Mouse (Mus musculus) hindbrain, embryonic 14.5 days (tissue): Measurements from ENCODE around the gene Crmp1. TPM values are rescaled to one million over a fixed set of nuclear protein-coding genes. Genes with fewer than 3 reads are reported as not detected.

ENCODE experiments used
- ATAC-seq: fragments of 200-750 bp; cut with Nextera tagmentation; 2 replicates; pipeline ENCODE4 v1.8.0; 2017; ENCODE audit warnings: moderate number of reproducible peaks, mild to moderate bottlenecking, moderate TSS enrichment, moderate library complexity; ENCODE audit not compliant: low FRiP score
- DNase-seq: peaks from one replicate; pipeline ENCODE4 v3.0.0-alpha.2; 2015; ENCODE audit warnings: low spot score
- H3K27ac ChIP-seq: fragments of 300-500 bp; sonication (generic); 2 replicates; pipeline ENCODE4 v1.5.1; 2014; ENCODE audit warnings: mild to moderate bottlenecking, moderate library complexity
- H3K27me3 ChIP-seq: fragments of 300-500 bp; sonication (generic); 2 replicates; pipeline ENCODE4 v1.6.1; 2014; ENCODE audit warnings: mild to moderate bottlenecking, low read length, mixed read lengths; ENCODE audit not compliant: control insufficient read depth, insufficient read depth
- H3K36me3 ChIP-seq: fragments of 300-500 bp; sonication (generic); replicated peaks from 2 replicates; pipeline ENCODE4 v1.6.1; 2014; ENCODE audit not compliant: control insufficient read depth, insufficient read depth
- H3K4me1 ChIP-seq: fragments of 300-500 bp; sonication (generic); replicated peaks from 2 replicates; pipeline ENCODE4 v1.6.1; 2014; ENCODE audit warnings: antibody characterized with exemption, low read length, mixed read lengths; ENCODE audit not compliant: control insufficient read depth, insufficient read depth
- H3K4me2 ChIP-seq: fragments of 300-500 bp; sonication (generic); replicated peaks from 2 replicates; pipeline ENCODE4 v1.6.1; 2014; ENCODE audit warnings: mild to moderate bottlenecking, moderate library complexity
- H3K4me3 ChIP-seq: fragments of 300-500 bp; sonication (generic); replicated peaks from 2 replicates; pipeline ENCODE4 v1.5.1; 2014; ENCODE audit warnings: mild to moderate bottlenecking, low read length
- H3K9ac ChIP-seq: fragments of 300-500 bp; sonication (generic); 2 replicates; pipeline ENCODE4 v1.6.1; 2014
- H3K9me3 ChIP-seq: fragments of 300-500 bp; sonication (generic); 2 replicates; pipeline ENCODE4 v1.6.1; 2016; ENCODE audit warnings: low read length; ENCODE audit not compliant: control insufficient read depth
- WGBS: fragments of 180-500 bp; shearing (Covaris S2); extraction: QIAGEN DNeasy Blood & Tissue Kit; methylation state at CpG from one replicate; pipeline ENCODE4 v1.1.7; 2014; 5-methylcytosine and 5-hydroxymethylcytosine counted together
- polyA plus RNA-seq: library from polyadenylated mRNA; unstranded; fragments of >200 nt; fragmentation: Nextera tagmentation; extraction: Ambion mirVana; gene quantifications from 2 replicates; pipeline ENCODE4 v1.2.1, GENCODE M21; 2014

The Crmp1 gene
- polyA plus RNA-seq: 907 and 1,000 TPM in 2 replicates

DNA sequence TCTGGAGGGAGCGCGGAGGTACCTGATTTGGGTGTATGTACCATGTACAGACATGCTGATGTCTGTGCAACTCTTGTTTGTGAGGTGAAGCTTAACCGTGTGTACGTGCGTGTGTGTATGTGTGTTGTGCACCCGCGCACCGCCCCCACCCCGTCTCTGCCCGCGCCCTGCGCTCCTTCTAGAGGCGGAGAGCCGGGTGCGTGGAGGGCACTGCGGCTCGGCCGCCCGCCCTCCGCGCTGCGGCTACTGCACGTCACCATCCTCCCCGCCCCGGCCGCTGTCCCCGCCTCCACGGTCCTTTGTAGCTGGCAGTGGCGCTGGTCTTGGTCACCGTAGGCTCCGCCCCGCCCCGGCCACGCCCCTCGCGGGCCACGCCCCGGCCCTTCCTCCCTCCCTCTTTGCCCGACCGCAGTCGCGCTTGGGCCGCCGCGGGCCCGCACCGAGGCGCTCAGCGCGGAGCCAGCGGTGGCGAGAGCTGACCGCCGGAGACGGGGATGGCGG lies at the start of gene Crmp1:
Gene Crmp1, plus strand, starts transcription at position 290 of the 501 bp plus-strand sequence.
- peak within 1 kb of the TSS; percentile 97 for H3K9ac ChIP-seq
- H3K36me3 ChIP-seq: no peaks in the 10 kb centered on the region
- H3K27ac ChIP-seq: peak within 1 kb of the TSS; percentile 99
- H3K4me2 ChIP-seq: peak within 1 kb of the TSS; percentile 94
- WGBS: under 1% methylated on average over 38 of the region's 56 CpGs
- DNase-seq (peak; percentile 86), ATAC-seq (peak; percentile 82)
- H3K4me1 ChIP-seq: peaks cover 17% of the 10 kb centered on the region
- H3K27me3 ChIP-seq: peaks cover 6% of the 10 kb centered on the region; the same call in 1 of the 2 replicates
- H3K9me3 ChIP-seq: no peaks in the 10 kb centered on the region
- peak within 1 kb of the TSS; percentile 90 for H3K4me3 ChIP-seq

DNA sequence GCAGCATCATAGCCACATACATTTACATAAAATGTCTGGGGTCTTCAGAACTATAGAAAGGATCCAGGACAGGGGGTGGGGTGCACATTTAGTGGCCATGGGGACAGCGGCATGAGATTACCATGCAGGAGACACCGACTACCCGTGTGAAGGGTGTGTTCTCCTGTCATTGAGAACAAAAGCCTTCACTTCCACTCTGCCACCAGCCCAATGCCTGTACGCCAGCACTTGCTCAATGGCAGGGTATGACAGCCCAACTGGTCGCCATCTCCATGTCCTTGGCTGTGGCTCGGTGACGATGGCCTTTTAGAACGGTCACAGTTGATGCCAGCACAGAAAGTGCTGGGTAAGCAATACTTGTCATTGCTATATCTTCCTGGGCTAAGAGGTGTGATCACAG lies 45.5 kb upstream of the Crmp1 start:
- H3K9me3 ChIP-seq: no peaks in the 10 kb centered on the region
- no peak for DNase-seq
- peak overlapping the region; percentile 73 for H3K27ac ChIP-seq
- no peak overlapping the region for H3K4me3 ChIP-seq
- 0 out of 2 replicates have a peak overlapping the region, but pooled peaks have one; percentile 21 for H3K9ac ChIP-seq
- H3K36me3 ChIP-seq: no peaks in the 10 kb centered on the region
- H3K4me1 ChIP-seq: peaks cover 39% of the 10 kb centered on the region
- H3K27me3 ChIP-seq: no peaks in the 10 kb centered on the region
- no peak for ATAC-seq
- WGBS: 50% methylated on average over 8 of the region's 8 CpGs
- H3K4me2 ChIP-seq: no peak overlapping the region

DNA sequence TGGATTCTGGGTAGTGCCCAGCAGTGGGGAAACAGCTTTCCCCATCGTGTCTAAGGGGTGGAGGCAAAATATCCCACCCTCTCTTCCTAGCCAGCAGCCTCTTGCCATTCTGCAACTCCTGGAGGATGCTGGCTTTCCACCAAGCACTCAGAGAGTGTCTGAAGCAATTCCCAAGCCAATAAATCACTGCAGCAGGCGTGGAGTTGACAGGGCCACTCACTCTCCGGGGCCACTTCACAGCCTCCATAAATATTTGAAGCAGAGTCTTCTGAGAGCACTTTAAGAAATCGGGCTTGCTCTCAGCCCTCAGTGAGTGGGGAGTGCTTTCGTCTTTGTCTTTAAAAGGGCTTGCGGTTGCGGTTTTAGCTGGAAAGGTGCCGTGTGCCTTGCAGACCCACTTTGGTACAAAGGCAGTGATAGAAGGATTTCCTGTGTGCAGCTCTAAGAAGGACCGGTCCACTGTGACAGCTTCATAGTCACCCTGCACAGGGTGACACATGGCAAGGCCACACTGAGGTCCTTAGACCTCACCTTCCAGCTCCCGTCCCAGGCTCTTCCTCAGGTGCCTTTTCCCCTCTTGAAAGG lies 45.0 kb upstream of the Crmp1 start:
- WGBS: 44% methylated on average over 10 of the region's 10 CpGs
- H3K27me3 ChIP-seq: no peaks in the 10 kb centered on the region
- no peak for ATAC-seq
- peak overlapping the region; percentile 73 for H3K27ac ChIP-seq
- H3K36me3 ChIP-seq: no peaks in the 10 kb centered on the region
- H3K9ac ChIP-seq: peak overlapping the region; percentile 21; the same call in 1 of the 2 replicates
- H3K9me3 ChIP-seq: no peaks in the 10 kb centered on the region
- no peak overlapping the region for H3K4me3 ChIP-seq
- DNase-seq: no peak
- H3K4me2 ChIP-seq: no peak overlapping the region
- peaks cover 39% of the 10 kb centered on the region for H3K4me1 ChIP-seq

GRCm38 (mm10) chr5:37197423-37197822 lies 44.3 kb upstream of the Crmp1 start:
- peaks cover 44% of the 10 kb centered on the region for H3K4me1 ChIP-seq

DNA sequence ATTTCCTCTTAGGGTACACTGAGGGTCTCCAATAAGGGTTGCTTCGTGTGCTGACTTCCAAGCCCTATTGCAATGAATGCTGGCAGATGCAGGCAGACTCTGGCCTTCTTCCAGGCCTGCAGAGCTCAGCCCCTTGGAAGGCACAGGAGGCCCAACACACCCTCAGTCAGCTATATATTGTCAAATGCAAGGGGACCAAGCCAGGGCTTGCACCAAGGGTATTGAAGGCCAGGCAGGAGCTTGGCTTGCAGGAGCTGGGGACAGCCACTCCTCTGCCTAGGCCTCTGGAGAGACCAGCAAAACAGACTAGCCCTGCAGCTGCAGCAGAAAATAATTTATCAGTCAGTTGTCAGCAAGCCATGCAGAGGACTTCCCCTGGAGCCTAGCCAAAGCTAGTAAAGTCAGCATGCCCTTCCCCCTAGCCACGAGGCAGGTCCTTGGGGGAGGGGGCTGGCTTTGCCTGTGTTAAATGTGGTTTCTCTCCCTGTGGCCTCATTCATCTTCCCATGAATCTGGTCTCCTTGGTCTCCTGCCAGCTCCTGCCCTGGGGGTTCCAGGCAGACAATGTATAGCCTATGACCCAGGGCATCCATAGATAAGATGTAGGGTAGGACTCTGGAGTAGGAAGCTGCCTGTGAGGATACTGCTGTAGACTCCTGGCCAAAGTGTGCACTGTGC lies 43.6 kb upstream of the Crmp1 start:
- 17% methylated on average over 2 of the region's 2 CpGs for WGBS
- Histone ChIP-seq H3K4me3 (no peak overlapping the region), H3K27ac (peak overlapping the region; percentile 10), H3K4me2 (no peak overlapping the region), H3K9ac (peak overlapping the region; percentile 4; the same call in 1 of the 2 replicates), H3K27me3 (no peaks in the 10 kb centered on the region), H3K9me3 (no peaks in the 10 kb centered on the region), H3K4me1 (peaks cover 46% of the 10 kb centered on the region), H3K36me3 (no peaks in the 10 kb centered on the region)
- peak; percentile 58 for ATAC-seq
- DNase-seq: peak; percentile 71

More at GRCm38 (mm10) chr5:37197423-37197822, 44.3 kb upstream of the Crmp1 start:
- no peak overlapping the region for H3K9ac ChIP-seq
- H3K27ac ChIP-seq: peak overlapping the region; percentile 62
- H3K4me3 ChIP-seq: no peak overlapping the region
- no peak for ATAC-seq
- no peaks in the 10 kb centered on the region for H3K36me3 ChIP-seq
- 59% methylated on average over 3 of the region's 3 CpGs for WGBS
- no peaks in the 10 kb centered on the region for H3K9me3 ChIP-seq
- H3K27me3 ChIP-seq: no peaks in the 10 kb centered on the region
- H3K4me2 ChIP-seq: no peak overlapping the region
- no peak for DNase-seq

DNA sequence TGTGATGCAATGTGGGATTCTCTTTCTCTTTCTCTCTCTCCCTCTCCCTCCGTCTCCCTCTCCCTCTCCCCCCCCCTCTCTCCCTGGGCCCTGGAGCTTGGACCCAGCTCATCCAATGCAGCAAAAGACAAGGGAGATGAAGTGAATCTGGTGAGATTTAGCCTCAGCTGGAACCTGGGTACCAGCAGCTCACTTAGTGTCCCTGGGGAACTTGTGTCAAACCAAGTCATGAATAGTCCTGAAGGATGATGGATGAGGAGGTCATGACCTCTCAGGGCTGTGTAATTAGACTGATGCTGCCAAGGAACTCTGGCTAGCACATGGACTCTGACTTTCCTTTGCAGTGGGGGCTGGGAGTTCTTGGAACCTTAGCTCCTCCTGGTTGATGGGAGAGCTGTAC lies 39.5 kb upstream of the Crmp1 start:
- DNase-seq (no peak), ATAC-seq (no peak)
- Histone ChIP-seq H3K27me3 (no peaks in the 10 kb centered on the region), H3K4me1 (peaks cover 29% of the 10 kb centered on the region), H3K4me3 (no peak overlapping the region), H3K9me3 (no peaks in the 10 kb centered on the region), H3K36me3 (no peaks in the 10 kb centered on the region), H3K4me2 (no peak overlapping the region), H3K9ac (no peak overlapping the region), H3K27ac (no peak overlapping the region)
- WGBS: 0% methylated on average over 1 of the region's 1 CpGs

GRCm38 (mm10) chr5:37204886-37205285 lies 36.9 kb upstream of the Crmp1 start:
- no peak for DNase-seq
- H3K4me2 ChIP-seq: no peak overlapping the region
- no peak for ATAC-seq
- peaks cover 15% of the 10 kb centered on the region for H3K4me1 ChIP-seq
- no peak overlapping the region for H3K9ac ChIP-seq
- no peaks in the 10 kb centered on the region for H3K27me3 ChIP-seq
- WGBS: 70% methylated on average over 7 of the region's 7 CpGs
- no peaks in the 10 kb centered on the region for H3K36me3 ChIP-seq
- no peak overlapping the region for H3K4me3 ChIP-seq
- H3K27ac ChIP-seq: no peak overlapping the region
- no peaks in the 10 kb centered on the region for H3K9me3 ChIP-seq

- H3K27ac ChIP-seq: no peak overlapping the region
- no peak overlapping the region for H3K9ac ChIP-seq
- no peaks in the 10 kb centered on the region for H3K36me3 ChIP-seq
- DNase-seq (no peak), ATAC-seq (no peak)
- H3K9me3 ChIP-seq: no peaks in the 10 kb centered on the region
- H3K4me1 ChIP-seq: peaks cover 15% of the 10 kb centered on the region
- no peak overlapping the region for H3K4me3 ChIP-seq
- no peak overlapping the region for H3K4me2 ChIP-seq
- 82% methylated on average over 1 of the region's 1 CpGs for WGBS
- H3K27me3 ChIP-seq: no peaks in the 10 kb centered on the region
Observed at GRCm38 (mm10) chr5:37205420-37205819, 36.3 kb upstream of the Crmp1 start.

GRCm38 (mm10) chr5:37206364-37206763 lies 35.4 kb upstream of the Crmp1 start:
- no peak overlapping the region for H3K4me3 ChIP-seq
- H3K27me3 ChIP-seq: no peaks in the 10 kb centered on the region
- H3K36me3 ChIP-seq: no peaks in the 10 kb centered on the region
- no peaks in the 10 kb centered on the region for H3K9me3 ChIP-seq
- H3K4me2 ChIP-seq: no peak overlapping the region
- DNase-seq (no peak), ATAC-seq (0 out of 2 replicates have a peak, but pooled peaks have one; percentile 42)
- 73% methylated on average over 2 of the region's 2 CpGs for WGBS
- H3K27ac ChIP-seq: no peak overlapping the region
- no peak overlapping the region for H3K9ac ChIP-seq
- peaks cover 15% of the 10 kb centered on the region for H3K4me1 ChIP-seq
